Mouse (Mus musculus): Measurements from ENCODE around the gene Psg23. TPM values are rescaled to one million over a fixed set of nuclear protein-coding genes. Genes with fewer than 3 reads are reported as not detected.

Psg23 gene
- not detected in 2 replicates for polyA plus RNA-seq (2012; rRNA removed)

DNA sequence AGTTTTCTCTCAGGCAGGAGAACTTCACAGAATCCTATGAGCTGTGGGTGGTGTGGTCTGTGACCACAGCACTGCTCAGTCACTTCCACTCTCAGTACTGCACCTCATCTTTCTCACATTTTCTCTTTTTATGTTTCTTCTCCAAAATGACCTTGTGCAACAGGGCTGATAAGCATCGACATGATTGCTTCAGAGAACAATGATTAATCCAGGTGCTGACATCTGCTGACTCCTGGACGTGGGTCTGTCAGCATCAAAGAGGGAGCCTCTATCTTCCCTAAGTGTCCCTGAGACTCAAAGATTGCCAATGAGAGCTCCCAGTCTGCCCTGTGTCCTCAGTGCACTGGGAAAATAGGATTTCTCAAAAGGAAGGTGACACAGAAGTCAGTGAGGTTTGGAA lies at the start of gene Psg23:
Gene Psg23 (minus strand): TSS at position 101 of the 400 bp plus-strand sequence.

DNA sequence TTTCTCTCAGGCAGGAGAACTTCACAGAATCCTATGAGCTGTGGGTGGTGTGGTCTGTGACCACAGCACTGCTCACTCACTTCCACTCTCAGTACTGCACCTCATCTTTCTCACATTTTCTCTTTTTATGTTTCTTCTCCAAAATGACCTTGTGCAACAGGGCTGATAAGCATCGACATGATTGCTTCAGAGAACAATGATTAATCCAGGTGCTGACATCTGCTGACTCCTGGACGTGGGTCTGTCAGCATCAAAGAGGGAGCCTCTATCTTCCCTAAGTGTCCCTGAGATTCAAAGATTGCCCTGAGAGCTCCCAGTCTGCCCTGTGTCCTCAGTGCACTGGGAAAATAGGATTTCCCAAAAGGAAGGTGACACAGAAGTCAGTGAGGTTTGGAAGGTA lies 40.3 kb upstream of the Psg23 start, which contains the start of gene Psg21:
Gene Psg21 (minus strand): TSS at position 101 of the 400 bp plus-strand sequence.

DNA sequence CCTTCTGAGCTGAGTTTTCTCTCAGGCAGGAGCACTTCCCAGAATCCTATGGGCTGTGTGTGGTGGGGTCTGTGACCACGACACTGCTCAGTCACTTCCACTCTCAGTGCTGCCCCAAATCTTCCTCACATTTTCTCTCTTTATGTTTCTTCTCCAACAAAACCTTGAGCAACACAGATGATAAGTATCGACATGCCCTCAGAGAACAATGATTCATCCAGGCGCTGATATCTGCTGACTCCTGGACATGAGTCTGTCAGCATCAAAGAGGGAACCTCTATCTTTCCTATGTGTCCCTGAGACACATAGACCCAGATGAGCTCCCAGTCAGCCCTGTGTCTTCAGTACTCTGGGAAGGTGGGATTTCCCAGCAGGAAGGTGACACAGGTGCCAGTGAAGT lies 49.1 kb downstream of the Psg23 start, which contains the start of gene Psg27:
Gene Psg27 (minus strand): TSS at position 101 of the 400 bp plus-strand sequence.

Other genes starting within 250 kb of the Psg23 start
- not detected in 2 replicates for gene Psg28, start 184.5 kb downstream of the Psg23 start, polyA plus RNA-seq (2012; rRNA removed)
- not detected in 2 replicates for gene Psg26, start 132.3 kb downstream of the Psg23 start, polyA plus RNA-seq (2012; rRNA removed)
- gene Psg25, start 84.2 kb downstream of the Psg23 start, polyA plus RNA-seq (2012; rRNA removed): not detected in 2 replicates
- gene Psg27, start 49.2 kb downstream of the Psg23 start, polyA plus RNA-seq (2012; rRNA removed): not detected in 2 replicates
- gene Psg21, start 40.2 kb upstream of the Psg23 start, polyA plus RNA-seq (2012; rRNA removed): not detected in 2 replicates
- gene Psg20, start 69.7 kb upstream of the Psg23 start, polyA plus RNA-seq (2012; rRNA removed): not detected in 2 replicates
- 0.03 TPM in 1 of 2 replicates, not detected in the other for gene Psg22, start 101.6 kb upstream of the Psg23 start, polyA plus RNA-seq (2012; rRNA removed)
- not detected in 2 replicates for gene Psg19, start 182.0 kb upstream of the Psg23 start, polyA plus RNA-seq (2012; rRNA removed)
- 0.10 TPM in 1 of 2 replicates, not detected in the other for gene Psg17, start 205.1 kb upstream of the Psg23 start, polyA plus RNA-seq (2012; rRNA removed)
- gene Mill2, start 223.5 kb upstream of the Psg23 start, polyA plus RNA-seq (2012; rRNA removed): 2.3 and 2.9 TPM in 2 replicates

Data from stomach, adult 2 months (tissue).